Mouse (Mus musculus): ENCODE data around the gene Rfx1. TPM values are rescaled to one million over a fixed set of nuclear protein-coding genes. Genes with fewer than 3 reads are reported as not detected.

The Rfx1 gene
- polyA plus RNA-seq, 1 experiment from 2014 or later, result 8.8 TPM

- Histone ChIP-seq H3K4me1 (replicated peaks; ENCODE audit: control insufficient read depth, insufficient read depth, low read length) (peaks cover 3% of the 10 kb centered on the region; the same call in 1 of the 2 replicates), H3K27ac (ENCODE audit: low read depth, low read length) (no peak overlapping the region), H3K9me3 (ENCODE audit: control insufficient read depth, low read length) (no peaks in the 10 kb centered on the region), H3K4me2 (replicated peaks; ENCODE audit: low read depth, low read length) (no peak overlapping the region), H3K36me3 (ENCODE audit: control insufficient read depth, insufficient read depth, low read length) (peaks cover 7% of the 10 kb centered on the region; the same call in 1 of the 2 replicates), H3K9ac (ENCODE audit: low read depth, low read length) (no peak overlapping the region), H3K4me3 (ENCODE audit: low read depth, low read length) (no peak overlapping the region), H3K27me3 (ENCODE audit: control insufficient read depth, insufficient read depth, low read length) (no peaks in the 10 kb centered on the region)
- ATAC-seq (ENCODE audit: low FRiP score) (no peak), DNase-seq (ENCODE audit: low spot score) (no peak)
- WGBS, result 89% methylated on average over 9 of the region's 9 CpGs
Observed at GRCm38 (mm10) chr8:84089277-84089676, 22.6 kb downstream of the Rfx1 start.

GRCm38 (mm10) chr8:84090585-84090984, 24.0 kb downstream of the Rfx1 start:
- Histone ChIP-seq H3K4me1 (replicated peaks; ENCODE audit: control insufficient read depth, insufficient read depth, low read length) (no peaks in the 10 kb centered on the region), H3K4me3 (ENCODE audit: low read depth, low read length) (no peak overlapping the region), H3K27ac (ENCODE audit: low read depth, low read length) (no peak overlapping the region), H3K27me3 (ENCODE audit: control insufficient read depth, insufficient read depth, low read length) (no peaks in the 10 kb centered on the region), H3K36me3 (ENCODE audit: control insufficient read depth, insufficient read depth, low read length) (peaks cover 12% of the 10 kb centered on the region; the same call in 1 of the 2 replicates), H3K4me2 (replicated peaks; ENCODE audit: low read depth, low read length) (no peak overlapping the region), H3K9me3 (ENCODE audit: control insufficient read depth, low read length) (no peaks in the 10 kb centered on the region), H3K9ac (ENCODE audit: low read depth, low read length) (no peak overlapping the region)
- DNase-seq (ENCODE audit: low spot score) (no peak), ATAC-seq (ENCODE audit: low FRiP score) (no peak)
- 95% methylated on average over 8 of the region's 8 CpGs for WGBS

- Histone ChIP-seq H3K4me2 (replicated peaks; ENCODE audit: low read depth, low read length) (no peak overlapping the region), H3K9ac (ENCODE audit: low read depth, low read length) (no peak overlapping the region), H3K27ac (ENCODE audit: low read depth, low read length) (no peak overlapping the region), H3K36me3 (ENCODE audit: control insufficient read depth, insufficient read depth, low read length) (peaks cover 24% of the 10 kb centered on the region; the same call in 1 of the 2 replicates), H3K9me3 (ENCODE audit: control insufficient read depth, low read length) (no peaks in the 10 kb centered on the region), H3K4me1 (replicated peaks; ENCODE audit: control insufficient read depth, insufficient read depth, low read length) (no peaks in the 10 kb centered on the region), H3K4me3 (ENCODE audit: low read depth, low read length) (no peak overlapping the region), H3K27me3 (ENCODE audit: control insufficient read depth, insufficient read depth, low read length) (no peaks in the 10 kb centered on the region)
- 76% methylated on average over 8 of the region's 8 CpGs for WGBS
- ATAC-seq (ENCODE audit: low FRiP score) (no peak), DNase-seq (ENCODE audit: low spot score) (no peak)
Observed at GRCm38 (mm10) chr8:84096061-84096460, 29.4 kb downstream of the Rfx1 start.

- no peaks in the 10 kb centered on the region for H3K27me3 ChIP-seq (ENCODE audit: control insufficient read depth, insufficient read depth, low read length)
- H3K4me1 ChIP-seq (replicated peaks; ENCODE audit: control insufficient read depth, insufficient read depth, low read length), result no peaks in the 10 kb centered on the region; the same call in 1 of the 2 replicates
- 96% methylated on average over 7 of the region's 7 CpGs for WGBS
- DNase-seq (ENCODE audit: low spot score), result no peak
- no peak overlapping the region for H3K4me3 ChIP-seq (ENCODE audit: low read depth, low read length)
- H3K36me3 ChIP-seq (ENCODE audit: control insufficient read depth, insufficient read depth, low read length), result 0 out of 2 replicates have a peak, but pooled peaks cover 17% of the 10 kb centered on the region
- H3K9me3 ChIP-seq (ENCODE audit: control insufficient read depth, low read length), result no peaks in the 10 kb centered on the region
- no peak overlapping the region for H3K27ac ChIP-seq (ENCODE audit: low read depth, low read length)
- no peak overlapping the region for H3K4me2 ChIP-seq (replicated peaks; ENCODE audit: low read depth, low read length)
- no peak overlapping the region for H3K9ac ChIP-seq (ENCODE audit: low read depth, low read length)
- no peak for ATAC-seq (ENCODE audit: low FRiP score)
Observed at GRCm38 (mm10) chr8:84098376-84098775, 31.7 kb downstream of the Rfx1 start.

GRCm38 (mm10) chr8:84101476-84102270, 35.0 kb downstream of the Rfx1 start:
- Histone ChIP-seq H3K9ac (ENCODE audit: low read depth, low read length) (no peak overlapping the region), H3K36me3 (ENCODE audit: control insufficient read depth, insufficient read depth, low read length) (0 out of 2 replicates have a peak, but pooled peaks cover 9% of the 10 kb centered on the region), H3K9me3 (ENCODE audit: control insufficient read depth, low read length) (no peaks in the 10 kb centered on the region), H3K27me3 (ENCODE audit: control insufficient read depth, insufficient read depth, low read length) (no peaks in the 10 kb centered on the region), H3K4me2 (replicated peaks; ENCODE audit: low read depth, low read length) (no peak overlapping the region), H3K27ac (ENCODE audit: low read depth, low read length) (no peak overlapping the region), H3K4me1 (replicated peaks; ENCODE audit: control insufficient read depth, insufficient read depth, low read length) (no peaks in the 10 kb centered on the region; the same call in 1 of the 2 replicates), H3K4me3 (ENCODE audit: low read depth, low read length) (no peak overlapping the region)
- DNase-seq (ENCODE audit: low spot score) (no peak), ATAC-seq (ENCODE audit: low FRiP score) (no peak)
- 95% methylated on average over 25 of the region's 25 CpGs for WGBS

GRCm38 (mm10) chr8:84103601-84104000, 37.0 kb downstream of the Rfx1 start:
- Histone ChIP-seq H3K4me1 (replicated peaks; ENCODE audit: control insufficient read depth, insufficient read depth, low read length) (no peaks in the 10 kb centered on the region; the same call in 1 of the 2 replicates), H3K4me2 (replicated peaks; ENCODE audit: low read depth, low read length) (peak overlapping the region; percentile 78), H3K9ac (ENCODE audit: low read depth, low read length) (peak overlapping the region; percentile 88), H3K27me3 (ENCODE audit: control insufficient read depth, insufficient read depth, low read length) (no peaks in the 10 kb centered on the region), H3K4me3 (ENCODE audit: low read depth, low read length) (peak overlapping the region; percentile 70), H3K27ac (ENCODE audit: low read depth, low read length) (peak overlapping the region; percentile 89), H3K9me3 (ENCODE audit: control insufficient read depth, low read length) (no peaks in the 10 kb centered on the region), H3K36me3 (ENCODE audit: control insufficient read depth, insufficient read depth, low read length) (no peaks in the 10 kb centered on the region)
- 64% methylated on average over 3 of the region's 3 CpGs for WGBS
- DNase-seq (ENCODE audit: low spot score) (peak; percentile 16), ATAC-seq (ENCODE audit: low FRiP score) (no peak)

- peak overlapping the region; percentile 70 for H3K4me3 ChIP-seq (ENCODE audit: low read depth, low read length)
- peak overlapping the region; percentile 88 for H3K9ac ChIP-seq (ENCODE audit: low read depth, low read length)
- DNase-seq (ENCODE audit: low spot score) (peak; percentile 79), ATAC-seq (ENCODE audit: low FRiP score) (peak; percentile 87)
- no peaks in the 10 kb centered on the region; the same call in 1 of the 2 replicates for H3K4me1 ChIP-seq (replicated peaks; ENCODE audit: control insufficient read depth, insufficient read depth, low read length)
- H3K4me2 ChIP-seq (replicated peaks; ENCODE audit: low read depth, low read length), result peak overlapping the region; percentile 78
- H3K27me3 ChIP-seq (ENCODE audit: control insufficient read depth, insufficient read depth, low read length), result no peaks in the 10 kb centered on the region
- 0% methylated on average over 28 of the region's 29 CpGs for WGBS
- H3K36me3 ChIP-seq (ENCODE audit: control insufficient read depth, insufficient read depth, low read length), result no peaks in the 10 kb centered on the region
- peak overlapping the region; percentile 89 for H3K27ac ChIP-seq (ENCODE audit: low read depth, low read length)
- H3K9me3 ChIP-seq (ENCODE audit: control insufficient read depth, low read length), result no peaks in the 10 kb centered on the region
Observed at GRCm38 (mm10) chr8:84104221-84104620, 37.6 kb downstream of the Rfx1 start.

GRCm38 (mm10) chr8:84104697-84105609, 38.3 kb downstream of the Rfx1 start, which contains the start of gene Dcaf15:
Gene Dcaf15, minus strand, starts transcription at chr8:84104768.
- WGBS, result 7% methylated on average over 42 of the region's 42 CpGs
- Histone ChIP-seq H3K9me3 (ENCODE audit: control insufficient read depth, low read length) (no peaks in the 10 kb centered on the region), H3K27ac (ENCODE audit: low read depth, low read length) (peak within 1 kb of the TSS; percentile 89), H3K27me3 (ENCODE audit: control insufficient read depth, insufficient read depth, low read length) (no peaks in the 10 kb centered on the region), H3K9ac (ENCODE audit: low read depth, low read length) (peak within 1 kb of the TSS; percentile 88), H3K36me3 (ENCODE audit: control insufficient read depth, insufficient read depth, low read length) (no peaks in the 10 kb centered on the region), H3K4me1 (replicated peaks; ENCODE audit: control insufficient read depth, insufficient read depth, low read length) (no peaks in the 10 kb centered on the region; the same call in 1 of the 2 replicates), H3K4me3 (ENCODE audit: low read depth, low read length) (peak within 1 kb of the TSS; percentile 70), H3K4me2 (replicated peaks; ENCODE audit: low read depth, low read length) (peak within 1 kb of the TSS; percentile 78)
- peak; percentile 96 for ATAC-seq (ENCODE audit: low FRiP score)
- DNase-seq (ENCODE audit: low spot score), result peak; percentile 99

All from hindbrain, embryonic 11.5 days (tissue).